Mouse (Mus musculus): ENCODE measurements around the gene Capzb.

Capzb gene

DNA sequence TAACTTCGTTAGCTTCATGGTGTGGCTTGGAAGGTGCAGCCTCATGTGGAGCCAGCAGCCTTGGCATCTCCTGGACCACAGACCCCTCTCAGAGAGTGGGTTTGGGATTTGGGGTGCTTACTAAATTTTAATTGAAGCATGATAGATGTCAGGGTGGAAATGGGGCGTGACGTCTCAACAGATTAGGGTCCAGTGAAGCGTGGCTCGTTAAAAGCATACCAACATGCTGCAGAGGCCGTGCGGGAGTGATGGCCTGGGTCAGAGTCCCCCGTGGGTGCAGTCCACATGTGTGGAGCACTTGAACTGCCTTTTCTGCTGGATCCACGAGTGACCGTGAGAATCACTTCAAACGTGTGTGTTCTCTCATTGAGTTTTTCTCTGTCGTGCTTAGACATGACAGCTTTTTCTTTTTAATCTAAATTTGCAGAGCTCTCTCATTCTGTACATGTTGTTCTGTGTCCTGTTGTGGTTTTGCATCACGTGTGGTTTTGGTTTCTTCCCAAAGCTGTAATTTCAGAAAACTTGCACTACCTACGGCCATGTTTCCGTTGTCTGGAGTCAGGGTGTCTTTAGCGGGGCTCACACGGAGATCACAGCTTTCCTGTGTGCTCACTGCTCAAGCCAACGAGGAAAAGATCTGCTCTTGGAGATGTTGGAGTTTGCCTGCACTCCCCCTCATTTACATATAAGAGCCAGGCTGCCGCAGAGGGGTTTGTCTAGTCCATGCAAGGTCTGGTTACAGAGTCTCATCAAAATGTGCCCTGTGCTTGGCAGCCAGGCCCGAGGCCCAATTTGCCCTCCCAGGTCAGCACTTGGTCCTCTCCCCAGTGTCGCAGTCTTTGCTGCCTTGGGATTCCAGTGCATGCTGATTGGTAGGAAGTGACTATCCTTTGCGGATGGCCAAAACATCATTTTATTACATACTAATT lies 49.2 kb downstream of the Capzb start:
- DNase-seq = no peak

DNA sequence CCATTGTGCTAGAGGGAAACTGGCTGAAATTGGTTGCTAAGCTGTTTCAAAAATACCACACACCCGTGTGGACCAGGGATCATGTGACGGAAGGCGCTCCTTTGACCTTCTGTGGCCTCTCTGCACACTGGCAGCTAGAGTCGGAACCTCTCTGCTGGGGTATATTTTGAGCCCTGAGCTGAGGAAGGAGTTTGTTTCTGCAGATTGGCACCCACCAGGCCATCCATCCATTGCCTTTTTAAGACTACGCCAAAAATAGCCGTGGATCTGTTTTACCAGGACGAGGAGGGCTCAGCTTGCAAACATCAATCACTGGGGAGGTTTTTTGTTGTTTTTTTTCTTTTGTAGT lies 49.9 kb downstream of the Capzb start:
- no peak for DNase-seq

DNA sequence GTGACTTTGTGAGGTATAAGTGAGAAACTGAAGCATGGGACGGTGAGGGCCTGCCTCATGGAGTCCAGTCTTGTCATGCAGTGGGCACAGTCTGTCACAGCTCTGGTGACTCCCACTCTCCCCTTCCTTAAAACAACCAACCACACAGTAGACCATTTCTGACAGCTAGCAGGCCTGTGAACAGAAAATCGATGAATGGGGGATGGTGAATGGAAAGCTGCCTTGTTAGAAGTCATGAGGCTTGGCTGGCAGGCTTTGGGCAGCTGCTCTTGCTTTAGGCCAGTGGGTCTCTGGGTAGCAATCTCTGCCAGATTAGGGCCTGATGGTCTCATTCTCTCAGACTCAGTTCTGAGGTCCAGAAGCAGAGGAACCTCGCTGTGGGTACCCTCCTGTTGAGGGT lies 51.5 kb downstream of the Capzb start:
- DNase-seq = no peak

DNA sequence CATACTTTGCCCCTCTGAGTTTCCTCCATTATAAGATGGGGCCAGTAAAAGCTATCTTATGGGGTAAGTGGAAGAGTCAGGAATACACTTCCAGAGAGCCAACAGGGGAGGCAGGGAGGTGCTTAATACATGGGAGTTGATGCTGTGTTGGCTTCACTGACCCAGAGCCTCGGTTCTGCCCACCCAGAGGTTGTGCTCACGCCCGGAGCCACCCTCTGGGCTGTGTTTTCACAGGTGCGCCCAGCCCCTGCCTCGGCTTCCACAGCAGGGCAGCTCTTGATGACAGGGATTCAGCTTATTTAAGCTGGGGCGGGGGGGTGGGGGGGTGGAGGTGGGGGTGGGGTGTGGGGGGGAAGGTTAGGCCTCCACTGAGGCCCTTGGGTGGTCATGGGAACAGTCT lies 52.1 kb downstream of the Capzb start:
- DNase-seq = no peak

GRCm38 (mm10) chr4:139245534-139245933 lies 52.8 kb downstream of the Capzb start:
- DNase-seq = no peak

- DNase-seq = no peak
Observed at GRCm38 (mm10) chr4:139246130-139246877, 53.6 kb downstream of the Capzb start.

- no peak for DNase-seq
Observed at GRCm38 (mm10) chr4:139247966-139248365, 55.3 kb downstream of the Capzb start.

- no peak for DNase-seq
Observed at GRCm38 (mm10) chr4:139248736-139249135, 56.0 kb downstream of the Capzb start.

- no peak for DNase-seq
Observed at GRCm38 (mm10) chr4:139250043-139250442, 57.3 kb downstream of the Capzb start.

DNA sequence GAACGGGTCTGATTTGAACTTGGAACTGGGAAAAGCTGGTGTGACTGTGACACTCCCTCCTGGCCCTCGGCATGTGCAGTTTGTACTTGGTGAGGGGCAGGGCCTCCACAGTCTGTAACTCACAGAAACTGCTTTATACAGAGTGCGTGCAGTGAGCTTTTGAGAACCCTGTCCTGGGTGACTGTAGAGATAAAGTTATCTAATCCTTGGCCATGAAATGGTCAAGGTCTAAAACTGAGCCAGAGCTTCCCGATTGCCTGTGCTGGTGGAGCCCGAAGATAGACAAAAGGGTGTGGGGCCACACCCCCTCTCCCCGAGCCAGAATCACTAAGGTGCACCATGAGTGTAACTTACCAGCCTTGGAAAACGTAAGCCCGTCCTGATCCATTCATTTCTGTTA lies 58.2 kb downstream of the Capzb start:
- no peak for DNase-seq

DNA sequence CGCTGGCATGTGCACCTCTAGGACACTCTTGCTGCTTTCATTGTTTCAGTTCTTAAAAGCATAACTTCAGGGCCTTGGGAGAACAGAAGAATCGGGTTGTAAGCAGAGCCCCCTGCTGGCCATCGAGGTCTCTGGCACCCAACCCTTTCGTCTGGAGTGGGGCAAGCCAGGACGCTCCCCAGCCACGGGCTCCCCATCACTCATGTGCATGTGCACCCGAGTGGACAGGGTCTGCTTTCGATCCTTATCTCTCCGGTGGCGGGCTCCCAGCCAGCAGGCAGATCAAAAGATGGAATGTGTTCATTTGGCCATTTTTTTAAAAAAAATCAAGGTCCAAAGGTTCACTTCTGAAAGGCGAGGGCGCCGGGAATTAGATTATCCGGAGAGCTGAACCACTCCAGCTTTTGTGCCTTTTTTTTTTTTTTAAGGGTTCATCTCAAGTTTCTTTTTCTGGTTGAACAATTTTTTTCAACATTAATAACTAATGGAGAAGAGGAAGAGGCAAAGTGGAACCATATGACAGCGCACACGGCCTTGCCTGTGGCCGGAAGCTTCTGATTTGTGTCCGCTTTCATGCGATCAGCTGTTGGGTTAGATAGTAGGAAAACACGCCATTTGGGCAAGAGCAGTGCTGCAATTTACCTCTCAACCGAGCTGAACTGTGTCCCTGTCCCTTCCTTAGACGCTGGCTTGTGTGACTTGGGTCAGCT lies 59.5 kb downstream of the Capzb start:
- peak; percentile 63 for DNase-seq

DNA sequence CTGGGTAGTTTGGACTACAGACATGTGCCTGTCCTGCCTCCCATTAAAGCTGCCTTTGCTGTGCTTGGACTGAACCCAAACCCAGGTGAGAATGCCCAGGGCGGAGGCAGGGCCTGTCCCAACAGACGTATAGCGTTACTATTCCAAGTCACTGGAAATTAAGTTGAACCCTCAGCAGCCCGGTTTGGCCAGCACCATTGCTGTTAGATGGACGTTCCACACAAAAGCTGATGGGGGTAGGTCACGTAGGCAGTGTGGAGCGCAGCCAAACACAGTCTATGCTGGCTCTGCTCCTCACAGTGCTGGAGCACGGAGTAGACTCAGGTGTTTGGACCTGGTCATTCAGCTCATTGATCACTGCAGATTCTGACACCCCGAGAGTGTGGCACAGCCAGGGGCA lies 60.5 kb downstream of the Capzb start:
- DNase-seq = no peak

DNA sequence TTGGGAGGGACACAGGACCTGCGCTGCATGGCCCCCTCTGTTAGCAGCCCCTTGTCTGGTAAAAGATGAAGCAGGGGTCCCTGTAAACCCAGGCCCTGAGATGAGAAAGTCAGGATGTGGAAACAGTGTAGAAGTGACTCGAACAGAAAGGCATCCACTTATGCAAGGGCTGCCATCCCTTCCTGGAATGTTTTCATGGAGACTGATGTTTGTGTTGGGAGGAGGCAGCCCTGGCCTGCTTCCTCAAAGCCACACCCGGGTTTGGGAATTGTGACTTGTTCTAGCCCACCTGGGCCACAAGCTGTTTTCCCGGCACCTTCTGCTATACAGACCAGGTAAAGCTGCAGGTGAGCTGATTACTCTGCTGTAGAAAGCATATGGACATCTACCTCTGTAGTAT lies 63.4 kb downstream of the Capzb start:
- no peak for DNase-seq

- no peak for DNase-seq
Observed at GRCm38 (mm10) chr4:139256708-139257107, 64.0 kb downstream of the Capzb start.

DNA sequence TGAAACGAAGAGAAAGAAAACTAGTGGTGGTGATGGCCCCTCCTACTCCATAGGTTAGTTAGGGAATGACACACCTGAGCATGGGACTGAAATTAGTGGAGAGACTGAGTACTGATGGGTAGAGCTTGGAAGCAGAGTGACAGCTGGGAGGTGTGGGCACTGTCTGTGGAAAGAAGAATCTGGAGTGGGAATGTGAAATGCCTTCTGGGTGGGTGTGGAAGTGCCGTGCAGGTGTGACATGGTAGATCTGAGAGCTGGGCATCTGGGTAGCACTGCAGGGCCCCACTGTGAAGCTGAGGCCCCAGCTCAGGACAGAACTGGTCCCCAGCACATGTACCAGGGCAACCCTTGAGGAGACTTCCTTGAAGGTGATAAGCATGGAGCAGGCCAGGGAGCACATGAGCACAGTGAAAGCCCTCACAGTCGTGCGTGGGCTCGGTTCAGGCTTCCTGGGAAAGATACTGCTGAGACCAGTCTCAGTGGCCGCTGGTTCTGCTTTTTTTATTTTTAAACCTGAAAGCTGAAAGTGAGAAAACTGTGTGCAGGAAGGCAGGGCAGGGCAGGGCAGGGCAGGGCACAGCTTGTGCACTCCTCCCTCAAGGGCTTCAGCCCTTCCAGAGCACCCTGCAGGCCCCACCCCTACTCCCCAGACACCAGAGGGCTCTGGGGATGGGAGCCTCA lies 66.1 kb downstream of the Capzb start:
- no peak for DNase-seq

- DNase-seq = no peak
Observed at GRCm38 (mm10) chr4:139259302-139259871, 66.7 kb downstream of the Capzb start.

DNA sequence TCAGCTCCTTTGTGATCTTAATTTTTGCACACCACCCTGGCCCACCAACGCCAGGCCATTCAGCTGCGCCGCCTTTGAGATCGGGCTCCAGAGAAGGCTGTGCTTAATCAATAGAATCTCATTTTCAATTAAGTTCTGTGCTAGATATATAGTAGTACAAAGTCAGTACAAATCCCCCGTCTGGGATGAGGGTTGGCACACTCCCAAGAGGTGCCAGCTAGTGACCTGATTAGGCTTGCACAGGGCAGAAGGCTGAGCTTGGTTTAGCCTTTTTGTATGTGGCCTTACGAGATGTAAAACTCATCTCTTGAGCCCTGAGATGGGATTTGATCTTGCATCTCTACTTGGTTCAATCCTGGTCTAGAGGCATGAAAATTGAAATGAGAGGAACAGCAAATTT lies 70.3 kb downstream of the Capzb start:
- DNase-seq = no peak

GRCm38 (mm10) chr4:139265783-139266499 lies 73.2 kb downstream of the Capzb start:
- no peak for DNase-seq

DNA sequence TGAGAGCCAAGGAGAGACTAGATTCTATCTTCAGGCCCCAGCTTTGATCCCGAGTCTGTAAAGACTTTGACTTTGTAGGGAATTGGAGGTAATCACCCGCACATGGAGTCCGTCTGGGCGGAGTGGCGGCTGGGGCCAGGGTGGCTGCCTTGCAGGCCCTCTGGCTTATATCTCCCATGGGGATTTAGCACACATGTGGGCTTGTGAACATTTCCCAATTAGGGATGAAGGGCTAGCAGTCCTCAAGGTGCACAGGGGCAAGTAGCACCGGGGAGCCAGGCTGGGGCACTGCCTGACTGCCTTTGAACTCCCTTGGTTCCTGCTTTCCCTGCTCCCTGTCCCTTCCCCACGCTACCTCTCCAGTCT lies 73.8 kb downstream of the Capzb start:
- DNase-seq = no peak

DNA sequence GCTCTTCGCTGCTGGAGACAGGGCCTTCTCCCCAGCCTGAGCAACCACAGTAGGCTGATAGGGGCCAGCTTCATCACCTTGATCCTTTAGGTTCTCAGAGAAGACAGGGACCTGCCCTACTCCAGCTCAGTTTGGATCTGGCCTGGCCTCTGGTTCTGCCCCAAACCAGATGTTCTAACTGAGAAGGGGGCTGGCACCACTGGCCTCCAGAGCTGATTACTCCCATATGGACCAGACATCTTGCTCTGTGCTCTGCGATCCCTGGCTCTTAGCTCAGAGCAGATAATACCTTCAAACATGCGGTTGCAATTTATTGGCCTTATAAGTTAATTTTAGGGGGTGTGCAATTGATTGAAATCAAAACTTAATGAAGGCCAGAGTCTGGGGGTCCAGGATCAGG lies 74.6 kb downstream of the Capzb start:
- no peak for DNase-seq

- no peak for DNase-seq
Observed at GRCm38 (mm10) chr4:139268242-139268641, 75.5 kb downstream of the Capzb start.

- DNase-seq = no peak
Observed at GRCm38 (mm10) chr4:139270168-139270567, 77.5 kb downstream of the Capzb start.
